Mouse (Mus musculus) ES-E14 (cell line): ENCODE results near the gene P4ha1.

Source experiments
- CHD2 ChIP-seq: IDR thresholded peaks from 2 replicates; pipeline ENCODE4 v1.6.1; 2014; ENCODE audit warnings: mild to moderate bottlenecking, low read depth, low read length, inconsistent platforms
- MAFK ChIP-seq: IDR thresholded peaks from 2 replicates; pipeline ENCODE4 v1.6.1; 2014; ENCODE audit warnings: mild to moderate bottlenecking, low read depth, low read length, inconsistent platforms; ENCODE audit not compliant: insufficient read depth
- ZC3H11A ChIP-seq: IDR thresholded peaks from 2 replicates; pipeline ENCODE4 v1.6.1; 2012; ENCODE audit warnings: low read depth, mild to moderate bottlenecking, inconsistent platforms, low read length, borderline replicate concordance
- ZNF384 ChIP-seq: IDR thresholded peaks from 2 replicates; pipeline ENCODE4 v1.6.1; 2012; ENCODE audit warnings: low read depth, low read length, inconsistent platforms

DNA sequence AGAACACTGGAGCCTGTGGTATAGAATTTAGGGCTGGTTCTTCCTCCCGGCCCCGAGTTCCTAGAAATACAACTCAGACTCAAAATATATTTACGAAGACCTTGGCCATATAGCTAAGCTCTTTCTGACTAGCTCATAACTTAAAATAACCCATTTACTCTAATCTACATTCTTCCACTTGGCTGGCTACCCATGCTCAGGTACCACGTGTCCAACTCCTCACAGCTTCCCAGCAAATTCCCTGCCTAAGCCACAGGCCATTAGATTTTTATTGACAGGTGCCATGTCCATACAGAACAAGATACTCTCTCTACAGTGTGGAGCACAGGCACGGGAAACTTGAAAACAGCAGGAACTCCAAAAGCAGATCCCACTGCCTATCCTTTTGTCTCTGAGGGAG lies 47.4 kb upstream of the P4ha1 start:
- no peak for TF ChIP-seq MAFK
- no peak for TF ChIP-seq ZC3H11A
- TF ChIP-seq CHD2, result no peak
- TF ChIP-seq ZNF384, result no peak
